Mouse (Mus musculus) CD4-positive helper T cell, adult 2 months (primary cell): ENCODE results near the gene Gm6763.
"Not testable (repeated sequence)": the region's sequence is repeated elsewhere in the genome, so short reads cannot be mapped to it uniquely, and the experiment has no call there.

Experiments used
- DNase-seq: peaks from one replicate; pipeline ENCODE4 v3.0.0-alpha.2; 2012; ENCODE audit warnings: low read depth, missing footprints, low spot score

The Gm6763 gene

GRCm38 (mm10) chr10:104151197-104151596 is at the start of gene Gm6763:
TSS of gene Gm6763 (plus strand) at chr10:104151497.
- not testable (repeated sequence) for DNase-seq

- DNase-seq: no peak
Measured at GRCm38 (mm10) chr10:104110044-104110443, 41.3 kb upstream of the Gm6763 start.

- DNase-seq: no peak
Measured at GRCm38 (mm10) chr10:104118312-104118711, 33.0 kb upstream of the Gm6763 start.

GRCm38 (mm10) chr10:104142687-104143086 is 8.6 kb upstream of the Gm6763 start, which contains the start of gene Gm21293:
TSS of gene Gm21293 (plus strand) at chr10:104142987.
- DNase-seq: not testable (repeated sequence)

- DNase-seq: not testable (repeated sequence)
Measured at GRCm38 (mm10) chr10:104159706-104160105, 8.4 kb downstream of the Gm6763 start, which contains the start of gene Gm8764. TSS of gene Gm8764 (plus strand) at chr10:104160006.

GRCm38 (mm10) chr10:104168215-104168614 is 16.9 kb downstream of the Gm6763 start, which contains the start of gene Gm21304:
TSS of gene Gm21304 (plus strand) at chr10:104168515.
- not testable (repeated sequence) for DNase-seq

- not testable (repeated sequence) for DNase-seq
Measured at GRCm38 (mm10) chr10:104176724-104177123, 25.4 kb downstream of the Gm6763 start, which contains the start of gene Gm21312. TSS of gene Gm21312 (plus strand) at chr10:104177024.

GRCm38 (mm10) chr10:104185233-104185632 is 33.9 kb downstream of the Gm6763 start, which contains the start of gene Gm20765:
TSS of gene Gm20765 (plus strand) at chr10:104185533.
- DNase-seq: not testable (repeated sequence)

- DNase-seq: not testable (repeated sequence)
Measured at GRCm38 (mm10) chr10:104193742-104194141, 42.4 kb downstream of the Gm6763 start, which contains the start of gene Gm4340. TSS of gene Gm4340 (plus strand) at chr10:104194042.
